Mouse (Mus musculus) liver, embryonic 11.5 days (tissue): ENCODE data around the gene Pebp1. TPM values are rescaled to one million over a fixed set of nuclear protein-coding genes. Genes with fewer than 3 reads are reported as not detected.
A peak's percentile ranks its signal among the peaks of the same experiment; 100 is the strongest.

Experiments
- ATAC-seq: fragments of 200-750 bp; cut with Nextera tagmentation; replicated peaks from 2 replicates; pipeline ENCODE4 v1.8.0; 2017; ENCODE audit warnings: moderate number of reproducible peaks, mild to moderate bottlenecking, moderate TSS enrichment, moderate library complexity; ENCODE audit not compliant: low FRiP score
- DNase-seq: peaks from one replicate; pipeline ENCODE4 v3.0.0-alpha.2; 2017; ENCODE audit warnings: low spot score
- H3K27ac ChIP-seq: fragments of 300-500 bp; sonication (generic); 2 replicates; pipeline ENCODE4 v1.5.1; 2014; ENCODE audit warnings: mild to moderate bottlenecking, low read depth, low read length, control low read depth
- H3K27me3 ChIP-seq: fragments of 300-500 bp; sonication (generic); replicated peaks from 2 replicates; pipeline ENCODE4 v1.6.1; 2014; ENCODE audit warnings: low read length, mixed read lengths; ENCODE audit not compliant: control insufficient read depth, insufficient read depth
- H3K36me3 ChIP-seq: fragments of 300-500 bp; sonication (generic); 2 replicates; pipeline ENCODE4 v1.6.1; 2014; ENCODE audit warnings: mild to moderate bottlenecking, low read length, moderate library complexity, mixed read lengths; ENCODE audit not compliant: control insufficient read depth, insufficient read depth
- H3K4me1 ChIP-seq: fragments of 300-500 bp; sonication (generic); replicated peaks from 2 replicates; pipeline ENCODE4 v1.6.1; 2014; ENCODE audit warnings: low read length, mixed read lengths; ENCODE audit not compliant: control insufficient read depth, insufficient read depth
- H3K4me2 ChIP-seq: fragments of 300-500 bp; sonication (generic); 2 replicates; pipeline ENCODE4 v1.6.1; 2014; ENCODE audit warnings: mild to moderate bottlenecking, control low read depth, moderate library complexity
- H3K4me3 ChIP-seq: fragments of 300-500 bp; sonication (generic); 2 replicates; pipeline ENCODE4 v1.5.1; 2014; ENCODE audit warnings: low read depth, low read length, control low read depth
- H3K9ac ChIP-seq: fragments of 300-500 bp; sonication (generic); 2 replicates; pipeline ENCODE4 v1.6.1; 2014; ENCODE audit warnings: low read depth, low read length, control low read depth
- H3K9me3 ChIP-seq: fragments of 300-500 bp; sonication (generic); 2 replicates; pipeline ENCODE4 v1.6.1; 2016; ENCODE audit warnings: low read length, inconsistent platforms, mixed read lengths; ENCODE audit not compliant: control insufficient read depth
- WGBS: fragments of 180-500 bp; shearing (Covaris S2); extraction: QIAGEN DNeasy Blood & Tissue Kit; methylation state at CpG from one replicate; pipeline ENCODE4 v1.1.7; 2014; 5-methylcytosine and 5-hydroxymethylcytosine counted together
- polyA plus RNA-seq: library from polyadenylated mRNA; unstranded; fragments of >200 nt; fragmentation: Nextera tagmentation; extraction: Ambion mirVana; gene quantifications from 2 replicates; pipeline ENCODE4 v1.2.1, GENCODE M21; 2014

Pebp1 gene
- polyA plus RNA-seq, 1 experiment from 2014 or later, result 572 TPM

DNA sequence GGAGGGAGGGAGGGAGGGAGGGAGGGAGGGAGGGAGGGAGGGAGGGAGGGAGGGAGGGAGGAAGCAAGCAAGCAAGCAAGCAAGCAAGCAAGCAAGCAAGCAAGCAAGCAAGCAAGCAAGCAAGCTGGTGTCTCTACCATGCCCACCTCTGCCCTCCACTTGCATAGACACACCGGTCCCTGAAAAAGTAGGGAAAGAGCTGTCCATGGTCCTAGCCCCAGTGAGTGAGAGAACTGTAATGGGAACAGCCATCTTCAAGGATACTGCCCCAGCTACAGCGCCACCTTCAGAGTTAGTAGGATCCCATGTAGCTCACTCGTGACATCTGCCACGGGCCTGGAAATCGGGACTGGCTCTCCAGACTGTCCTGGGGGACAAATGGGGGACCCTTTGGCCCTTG, 22.7 kb downstream of the Pebp1 start:
- H3K9me3 ChIP-seq, result no peaks in the 10 kb centered on the region
- no peak overlapping the region for H3K4me3 ChIP-seq
- H3K27me3 ChIP-seq, result no peaks in the 10 kb centered on the region
- DNase-seq, result no peak
- no peak overlapping the region for H3K9ac ChIP-seq
- WGBS, result 66% methylated on average over 5 of the region's 5 CpGs
- no peaks in the 10 kb centered on the region for H3K4me1 ChIP-seq
- no peak overlapping the region for H3K27ac ChIP-seq
- H3K4me2 ChIP-seq, result no peak overlapping the region
- ATAC-seq, result no peak
- peaks cover 23% of the 10 kb centered on the region for H3K36me3 ChIP-seq

- 80% methylated on average over 21 of the region's 21 CpGs for WGBS
Observed at GRCm38 (mm10) chr5:117263566-117263965, 23.9 kb downstream of the Pebp1 start.

DNA sequence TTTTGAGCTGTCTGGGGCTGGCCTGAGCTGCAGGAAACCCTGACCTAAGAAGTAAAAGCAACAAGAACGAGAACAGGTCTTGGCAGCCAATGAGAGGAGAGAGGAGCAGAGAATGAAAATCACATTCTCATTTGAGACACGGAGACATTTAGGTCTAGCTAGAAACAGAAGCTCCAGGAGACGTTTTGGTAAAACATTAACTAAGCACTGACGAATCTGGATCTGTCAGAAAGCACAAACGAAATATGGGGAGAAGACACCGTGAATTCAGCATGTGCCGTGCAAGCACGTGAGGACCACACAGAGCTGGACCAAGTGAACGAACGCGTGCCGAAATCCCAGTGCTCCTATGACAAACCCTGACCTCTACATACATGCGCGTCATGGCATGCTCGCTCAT, 29.1 kb downstream of the Pebp1 start:
- no peaks in the 10 kb centered on the region for H3K9me3 ChIP-seq

More at GRCm38 (mm10) chr5:117263566-117263965, 23.9 kb downstream of the Pebp1 start:
- no peak overlapping the region for H3K4me2 ChIP-seq
- no peaks in the 10 kb centered on the region for H3K27me3 ChIP-seq
- no peak overlapping the region for H3K9ac ChIP-seq
- no peak for ATAC-seq
- peaks cover 25% of the 10 kb centered on the region for H3K36me3 ChIP-seq
- H3K4me1 ChIP-seq, result no peaks in the 10 kb centered on the region
- no peaks in the 10 kb centered on the region for H3K9me3 ChIP-seq
- no peak overlapping the region for H3K27ac ChIP-seq
- no peak for DNase-seq
- no peak overlapping the region for H3K4me3 ChIP-seq

DNA sequence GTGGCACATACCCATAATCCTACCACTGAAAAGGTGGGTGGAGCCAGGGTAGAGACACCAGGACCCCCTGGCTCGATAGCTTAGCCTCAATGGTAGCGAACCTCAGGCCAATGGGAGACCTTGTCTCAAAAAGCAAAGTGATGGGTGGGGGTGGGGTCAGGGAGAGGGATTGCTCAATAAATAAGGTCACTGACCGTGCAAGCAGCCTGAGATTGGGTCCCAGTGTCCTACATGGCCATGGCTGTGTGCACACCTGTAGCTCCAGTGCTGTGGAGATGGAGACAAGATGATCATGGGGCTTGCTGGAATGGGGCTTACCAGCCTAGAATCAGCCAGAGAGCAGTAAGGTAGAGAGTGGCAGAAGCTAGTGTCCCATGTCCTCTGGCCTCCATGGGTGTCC, 35.7 kb downstream of the Pebp1 start:
- no peaks in the 10 kb centered on the region for H3K4me1 ChIP-seq
- peaks cover 22% of the 10 kb centered on the region for H3K36me3 ChIP-seq
- no peak overlapping the region for H3K4me3 ChIP-seq
- DNase-seq, result no peak
- no peak overlapping the region for H3K27ac ChIP-seq
- H3K4me2 ChIP-seq, result no peak overlapping the region
- H3K9ac ChIP-seq, result no peak overlapping the region
- no peak for ATAC-seq
- WGBS, result 89% methylated on average over 3 of the region's 3 CpGs
- no peaks in the 10 kb centered on the region for H3K27me3 ChIP-seq
- H3K9me3 ChIP-seq, result no peaks in the 10 kb centered on the region

More for the DNA sequence above, 29.1 kb downstream of the Pebp1 start:
- no peak overlapping the region for H3K9ac ChIP-seq
- no peak overlapping the region for H3K27ac ChIP-seq
- ATAC-seq (no peak), DNase-seq (no peak)
- H3K36me3 ChIP-seq, result peaks cover 20% of the 10 kb centered on the region
- no peak overlapping the region for H3K4me2 ChIP-seq
- 89% methylated on average over 15 of the region's 15 CpGs for WGBS
- H3K27me3 ChIP-seq, result no peaks in the 10 kb centered on the region
- H3K4me1 ChIP-seq, result no peaks in the 10 kb centered on the region
- no peak overlapping the region for H3K4me3 ChIP-seq

- H3K36me3 ChIP-seq, result peaks cover 18% of the 10 kb centered on the region
- ATAC-seq, result no peak; the same call in 1 of the 2 replicates
Observed at GRCm38 (mm10) chr5:117250796-117251195, 36.6 kb downstream of the Pebp1 start.

GRCm38 (mm10) chr5:117248351-117248750, 39.1 kb downstream of the Pebp1 start:
- no peaks in the 10 kb centered on the region for H3K9me3 ChIP-seq
- peaks cover 8% of the 10 kb centered on the region; the same call in 1 of the 2 replicates for H3K36me3 ChIP-seq
- no peak overlapping the region for H3K4me3 ChIP-seq
- H3K27me3 ChIP-seq, result no peaks in the 10 kb centered on the region
- DNase-seq, result no peak
- H3K4me2 ChIP-seq, result no peak overlapping the region
- no peaks in the 10 kb centered on the region for H3K4me1 ChIP-seq
- H3K9ac ChIP-seq, result no peak overlapping the region
- no peak for ATAC-seq
- no peak overlapping the region for H3K27ac ChIP-seq
- 50% methylated on average over 10 of the region's 10 CpGs for WGBS

More at GRCm38 (mm10) chr5:117250796-117251195, 36.6 kb downstream of the Pebp1 start:
- Histone ChIP-seq H3K4me2 (no peak overlapping the region), H3K27ac (no peak overlapping the region), H3K9ac (no peak overlapping the region), H3K4me1 (no peaks in the 10 kb centered on the region), H3K9me3 (no peaks in the 10 kb centered on the region), H3K4me3 (no peak overlapping the region), H3K27me3 (no peaks in the 10 kb centered on the region)
- 81% methylated on average over 22 of the region's 24 CpGs for WGBS
- no peak for DNase-seq

DNA sequence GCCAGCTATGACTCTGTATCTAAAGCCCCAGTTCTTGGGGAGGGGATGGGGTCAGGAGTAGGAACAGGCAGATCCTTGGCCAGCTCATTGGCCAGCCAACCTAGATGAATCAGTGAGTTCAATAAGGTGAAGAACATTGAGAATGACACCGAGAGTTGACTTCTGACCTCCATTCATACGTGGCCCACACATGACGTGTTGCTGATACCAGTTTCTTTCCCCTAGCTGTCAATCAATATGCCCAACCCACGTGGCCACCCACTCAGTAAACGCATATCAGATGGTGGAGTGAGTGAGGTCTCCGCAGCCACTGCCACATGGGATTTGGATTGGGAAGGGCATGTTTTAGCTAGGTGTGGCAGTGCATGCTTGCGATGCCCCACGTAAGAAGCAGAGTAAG, 42.3 kb downstream of the Pebp1 start:
- no peak overlapping the region for H3K4me2 ChIP-seq
- ATAC-seq (no peak), DNase-seq (no peak)
- H3K36me3 ChIP-seq, result peaks cover 6% of the 10 kb centered on the region; the same call in 1 of the 2 replicates
- no peaks in the 10 kb centered on the region for H3K27me3 ChIP-seq
- no peak overlapping the region for H3K4me3 ChIP-seq
- no peak overlapping the region for H3K27ac ChIP-seq
- H3K4me1 ChIP-seq, result no peaks in the 10 kb centered on the region; the same call in 1 of the 2 replicates
- 79% methylated on average over 8 of the region's 8 CpGs for WGBS
- no peak overlapping the region for H3K9ac ChIP-seq
- H3K9me3 ChIP-seq, result no peaks in the 10 kb centered on the region

- ATAC-seq (no peak), DNase-seq (no peak)
- no peak overlapping the region for H3K27ac ChIP-seq
- peaks cover 6% of the 10 kb centered on the region; the same call in 1 of the 2 replicates for H3K36me3 ChIP-seq
- no peak overlapping the region for H3K4me3 ChIP-seq
- H3K9ac ChIP-seq, result no peak overlapping the region
- 56% methylated on average over 22 of the region's 22 CpGs for WGBS
- no peaks in the 10 kb centered on the region; the same call in 1 of the 2 replicates for H3K4me1 ChIP-seq
- peak overlapping the region; percentile 32; the same call in 1 of the 2 replicates for H3K4me2 ChIP-seq
- H3K9me3 ChIP-seq, result no peaks in the 10 kb centered on the region
- H3K27me3 ChIP-seq, result no peaks in the 10 kb centered on the region
Observed at GRCm38 (mm10) chr5:117242671-117243478, 44.5 kb downstream of the Pebp1 start.
